Mouse (Mus musculus) left cerebral cortex, postnatal 14 days (tissue): ENCODE results near the gene Ttll4. TPM values are rescaled to one million over a fixed set of nuclear protein-coding genes. Genes with fewer than 3 reads are reported as not detected.

Source experiments
- DNase-seq, 2 experiments: peaks; one replicate each; pipeline ENCODE4 v3.0.0; 2021 to 2022; ENCODE audit warnings: low spot score in 2 of 2, mixed read lengths in 1 of 2
- intact Hi-C: fragments of 180-260 bp; cut with DNase I; formaldehyde crosslinking; loops from one replicate; pipeline ENCODE4 v1.15.1; 2025
- long read RNA-seq, 2 experiments: library from polyadenylated mRNA; stranded (forward); transcript quantifications; one replicate each; pipeline ENCODE4 v2.0.0; 2021
- total RNA-seq, 2 experiments: library from RNA; stranded (reverse); gene quantifications; 2 replicates each; pipeline ENCODE4 v1.2.3; 2021

Gene Ttll4
- total RNA-seq: 10 to 100 TPM; 21.2 to 24.9 TPM
- long read RNA-seq, experiment 1, partial matches to known transcripts: 2 of 7 reads
- long read RNA-seq, experiment 1, other reads (novel, unspliced or antisense): 5 of 7 reads
- long read RNA-seq, experiment 2, partial matches to known transcripts: 1 of 4 reads
- long read RNA-seq, experiment 2, other reads (novel, unspliced or antisense): 3 of 4 reads

GRCm38 (mm10) chr1:74661448-74662195 lies at the start of gene Ttll4:
Ttll4 (plus strand) TSS chr1:74661745.
- DNase-seq: peak; percentile 92 to 95
- intact Hi-C loops: no loop called here

- intact Hi-C loops: no loop called here
- DNase-seq: no peak
These were observed 37.4 kb upstream of the Ttll4 start for GRCm38 (mm10) chr1:74624183-74624582.

GRCm38 (mm10) chr1:74626076-74626475 lies 35.5 kb upstream of the Ttll4 start:
- no peak for DNase-seq
- intact Hi-C loops: no loop called here

GRCm38 (mm10) chr1:74628001-74628400 lies 33.5 kb upstream of the Ttll4 start:
- intact Hi-C loops: no loop called here
- DNase-seq: no peak

- no peak for DNase-seq
- intact Hi-C loops: no loop called here
These were observed 28.8 kb upstream of the Ttll4 start for GRCm38 (mm10) chr1:74632734-74633133.

- intact Hi-C loops: loop anchor here (10.0 kb wide), 1 partner anchor 241 kb away; the partner anchor contains the start of gene Fev
- DNase-seq: no peak
These were observed 18.0 kb upstream of the Ttll4 start for GRCm38 (mm10) chr1:74643524-74643923.

GRCm38 (mm10) chr1:74643926-74644325 lies 17.6 kb upstream of the Ttll4 start:
- DNase-seq: no peak
- intact Hi-C loops: loop anchor here (10.0 kb wide), 1 partner anchor 241 kb away; the partner anchor contains the start of gene Fev

- intact Hi-C loops: no loop called here
- DNase-seq: no peak
These were observed 814 bp downstream of the Ttll4 start for GRCm38 (mm10) chr1:74662253-74662865.

- no peak for DNase-seq
- intact Hi-C loops: no loop called here
These were observed 3.6 kb downstream of the Ttll4 start for GRCm38 (mm10) chr1:74665153-74665552.

GRCm38 (mm10) chr1:74668371-74668770 lies 6.8 kb downstream of the Ttll4 start:
- intact Hi-C loops: no loop called here

GRCm38 (mm10) chr1:74672731-74673130 lies 11.2 kb downstream of the Ttll4 start:
- intact Hi-C loops: no loop called here
- DNase-seq: no peak

More at GRCm38 (mm10) chr1:74668371-74668770, 6.8 kb downstream of the Ttll4 start:
- no peak for DNase-seq

- intact Hi-C loops: no loop called here
- DNase-seq: no peak
These were observed 15.3 kb downstream of the Ttll4 start for GRCm38 (mm10) chr1:74676863-74677262.

GRCm38 (mm10) chr1:74677843-74678242 lies 16.3 kb downstream of the Ttll4 start:
- no peak for DNase-seq
- intact Hi-C loops: no loop called here

- intact Hi-C loops: no loop called here
- DNase-seq: no peak
These were observed 25.6 kb downstream of the Ttll4 start for GRCm38 (mm10) chr1:74687131-74687530.

- intact Hi-C loops: no loop called here
- DNase-seq: no peak
These were observed 32.5 kb downstream of the Ttll4 start for GRCm38 (mm10) chr1:74693891-74694583.

GRCm38 (mm10) chr1:74695836-74696235 lies 34.3 kb downstream of the Ttll4 start:
- no peak for DNase-seq
- intact Hi-C loops: no loop called here

GRCm38 (mm10) chr1:74697416-74697815 lies 35.9 kb downstream of the Ttll4 start:
- intact Hi-C loops: no loop called here
- DNase-seq: no peak

GRCm38 (mm10) chr1:74698353-74698752 lies 36.8 kb downstream of the Ttll4 start:
- DNase-seq: no peak
- intact Hi-C loops: no loop called here

- intact Hi-C loops: no loop called here
- DNase-seq: no peak
These were observed 37.2 kb downstream of the Ttll4 start for GRCm38 (mm10) chr1:74698791-74699190.

- intact Hi-C loops: no loop called here
- no peak for DNase-seq
These were observed 40.6 kb downstream of the Ttll4 start for GRCm38 (mm10) chr1:74702142-74702553.
